Mouse (Mus musculus) MEL (cell line): ENCODE results near the gene Wfdc5. TPM values are rescaled to one million over a fixed set of nuclear protein-coding genes. Genes with fewer than 3 reads are reported as not detected.

ENCODE experiments used
- DNase-seq: peaks from one replicate; pipeline ENCODE4 v3.0.0; 2011; ENCODE audit warnings: low read depth, low spot score
- H3K27ac ChIP-seq: 2 replicates; pipeline ENCODE4 v1.5.1; 2012; ENCODE audit warnings: low read depth, mild to moderate bottlenecking, control low read depth, low read length, moderate library complexity; ENCODE audit not compliant: control insufficient read depth
- H3K27me3 ChIP-seq, 2 experiments: fragments of 150-350 bp in 1 of 2; sonication (generic) in 1 of 2; 2 replicates each; pipeline ENCODE4 v1.6.1; 2012; ENCODE audit warnings: low read length in 2 of 2, mild to moderate bottlenecking in 2 of 2, improper control_type of control experiment in 1 of 2, moderate library complexity in 1 of 2; ENCODE audit not compliant: insufficient read depth in 2 of 2, control insufficient read depth in 1 of 2
- H3K36me3 ChIP-seq, 2 experiments: 2 replicates each; pipeline ENCODE4 v1.6.1; 2012 to 2014; ENCODE audit warnings: low read length in 2 of 2, improper control_type of control experiment in 1 of 2, inconsistent platforms in 1 of 2, mild to moderate bottlenecking in 1 of 2; ENCODE audit not compliant: insufficient read depth in 2 of 2, control insufficient read depth in 1 of 2
- H3K4me1 ChIP-seq, 2 experiments: fragments of 150-350 bp in 1 of 2; sonication (generic) in 1 of 2; 2 replicates each; pipeline ENCODE4 v1.6.1; 2012; ENCODE audit warnings: low read length in 2 of 2, improper control_type of control experiment in 1 of 2, mild to moderate bottlenecking in 1 of 2; ENCODE audit not compliant: insufficient read depth in 2 of 2, control insufficient read depth in 1 of 2
- H3K4me3 ChIP-seq, 2 experiments: fragments of 150-350 bp in 1 of 2; sonication (generic) in 1 of 2; 2 replicates each; pipeline ENCODE4 v1.5.1; 2012; ENCODE audit warnings: low read depth in 2 of 2, low read length in 2 of 2, mild to moderate bottlenecking in 2 of 2, moderate library complexity in 2 of 2, control low read depth in 1 of 2, improper control_type of control experiment in 1 of 2; ENCODE audit not compliant: control insufficient read depth in 1 of 2, insufficient read depth in 1 of 2
- H3K79me2 ChIP-seq: 2 replicates; pipeline ENCODE4 v1.6.1; 2012; ENCODE audit warnings: mild to moderate bottlenecking, low read length, moderate library complexity; ENCODE audit not compliant: control insufficient read depth, poor library complexity, insufficient read depth
- H3K9ac ChIP-seq: 2 replicates; pipeline ENCODE4 v1.6.1; 2012; ENCODE audit warnings: low read depth, mild to moderate bottlenecking, control low read depth, low read length, moderate library complexity; ENCODE audit not compliant: control insufficient read depth, poor library complexity, severe bottlenecking
- H3K9me3 ChIP-seq: fragments of 150-350 bp; sonication (generic); replicated peaks from 2 replicates; pipeline ENCODE4 v1.6.1; 2012; ENCODE audit warnings: mild to moderate bottlenecking, low read length, improper control_type of control experiment, moderate library complexity; ENCODE audit not compliant: insufficient read depth
- BHLHE40 ChIP-seq: IDR thresholded peaks from 2 replicates; pipeline ENCODE4 v1.6.1; 2012; ENCODE audit warnings: low read depth, mild to moderate bottlenecking, inconsistent platforms, low read length, improper control_type of control experiment, borderline replicate concordance
- CHD1 ChIP-seq: IDR thresholded peaks from 2 replicates; pipeline ENCODE4 v1.6.1; 2012; ENCODE audit warnings: low read depth, mild to moderate bottlenecking, inconsistent platforms, low read length, improper control_type of control experiment
- CTCF ChIP-seq, 3 experiments: IDR thresholded peaks in 2 of 3; conservative IDR thresholded peaks in 1 of 3; 2 replicates each; pipeline ENCODE4 v1.5.1; 2011 to 2012; ENCODE audit warnings: low read length in 3 of 3, low read depth in 2 of 3, mild to moderate bottlenecking in 2 of 3, improper control_type of control experiment in 1 of 3, inconsistent platforms in 1 of 3, mixed read lengths in 1 of 3, moderate library complexity in 1 of 3; ENCODE audit not compliant: control insufficient read depth in 1 of 3, insufficient read depth in 1 of 3, poor library complexity in 1 of 3, severe bottlenecking in 1 of 3
- EP300 ChIP-seq, 2 experiments: IDR thresholded peaks; 2 replicates each; pipeline ENCODE4 v1.6.1; 2011; ENCODE audit warnings: improper control_type of control experiment in 2 of 2, low read length in 2 of 2, low read depth in 1 of 2, mild to moderate bottlenecking in 1 of 2
- ETS1 ChIP-seq: IDR thresholded peaks from 2 replicates; pipeline ENCODE4 v1.6.1; 2012; ENCODE audit warnings: low read depth, mild to moderate bottlenecking, inconsistent platforms, low read length, improper control_type of control experiment, moderate library complexity
- GABPA ChIP-seq: IDR thresholded peaks from 2 replicates; pipeline ENCODE4 v1.6.1; 2012; ENCODE audit warnings: low read depth, mild to moderate bottlenecking, inconsistent platforms, low read length, improper control_type of control experiment, moderate library complexity
- HCFC1 ChIP-seq: IDR thresholded peaks from 2 replicates; pipeline ENCODE4 v1.6.1; 2012; ENCODE audit warnings: low read depth, mild to moderate bottlenecking, inconsistent platforms, low read length, improper control_type of control experiment, moderate library complexity
- JUND ChIP-seq: IDR thresholded peaks from 2 replicates; pipeline ENCODE4 v1.6.1; 2011; ENCODE audit warnings: low read depth, mild to moderate bottlenecking, improper control_type of control experiment, low read length
- KAT2A ChIP-seq: conservative IDR thresholded peaks from 2 replicates; pipeline ENCODE4 v1.6.1; 2012; ENCODE audit warnings: low read depth, low read length, improper control_type of control experiment, inconsistent platforms
- MAFK ChIP-seq: IDR thresholded peaks from 2 replicates; pipeline ENCODE4 v1.6.1; 2011; ENCODE audit warnings: low read depth, mild to moderate bottlenecking, low read length, improper control_type of control experiment, borderline replicate concordance
- MAX ChIP-seq: IDR thresholded peaks from 2 replicates; pipeline ENCODE4 v1.6.1; 2011; ENCODE audit warnings: low read length, improper control_type of control experiment
- MAZ ChIP-seq: IDR thresholded peaks from 2 replicates; pipeline ENCODE4 v1.6.1; 2012; ENCODE audit warnings: low read depth, mild to moderate bottlenecking, inconsistent platforms, low read length, improper control_type of control experiment
- MXI1 ChIP-seq: IDR thresholded peaks from 2 replicates; pipeline ENCODE4 v1.6.1; 2011; ENCODE audit warnings: mild to moderate bottlenecking, low read depth, low read length, improper control_type of control experiment
- MYB ChIP-seq: IDR thresholded peaks from 2 replicates; pipeline ENCODE4 v1.6.1; 2011; ENCODE audit warnings: mild to moderate bottlenecking, low read depth, low read length, improper control_type of control experiment
- MYC ChIP-seq: IDR thresholded peaks from 2 replicates; pipeline ENCODE4 v1.6.1; 2011; ENCODE audit warnings: low read depth, mild to moderate bottlenecking, low read length, improper control_type of control experiment, moderate library complexity
- NELFE ChIP-seq: IDR thresholded peaks from 2 replicates; pipeline ENCODE4 v1.6.1; 2011; ENCODE audit warnings: low read depth, low read length, improper control_type of control experiment
- POLR2A ChIP-seq, 2 experiments: IDR thresholded peaks; 2 replicates each; pipeline ENCODE4 v1.6.1; 2011 to 2012; ENCODE audit warnings: low read length in 2 of 2, mild to moderate bottlenecking in 2 of 2, control low read depth in 1 of 2, improper control_type of control experiment in 1 of 2, low read depth in 1 of 2, moderate library complexity in 1 of 2; ENCODE audit not compliant: control insufficient read depth in 1 of 2, insufficient read depth in 1 of 2, poor library complexity in 1 of 2
- POLR2AphosphoS2 ChIP-seq: IDR thresholded peaks from 2 replicates; pipeline ENCODE4 v1.6.1; 2011; ENCODE audit warnings: low read length, improper control_type of control experiment
- POLR2AphosphoS5 ChIP-seq: IDR thresholded peaks from 2 replicates; pipeline ENCODE4 v1.6.1; 2012; ENCODE audit warnings: low read depth, borderline replicate concordance, mild to moderate bottlenecking, inconsistent platforms, low read length, moderate library complexity, mixed read lengths
- RAD21 ChIP-seq: IDR thresholded peaks from 2 replicates; pipeline ENCODE4 v1.6.1; 2011; ENCODE audit warnings: mild to moderate bottlenecking, low read depth, low read length, improper control_type of control experiment
- RCOR1 ChIP-seq: IDR thresholded peaks from 2 replicates; pipeline ENCODE4 v1.6.1; 2012; ENCODE audit warnings: low read depth, mild to moderate bottlenecking, inconsistent platforms, low read length, improper control_type of control experiment
- SIN3A ChIP-seq: IDR thresholded peaks from 2 replicates; pipeline ENCODE4 v1.6.1; 2012; ENCODE audit warnings: low read length, improper control_type of control experiment, inconsistent platforms
- SMC3 ChIP-seq: IDR thresholded peaks from 2 replicates; pipeline ENCODE4 v1.6.1; 2011; ENCODE audit warnings: low read depth, low read length, improper control_type of control experiment
- TBP ChIP-seq: IDR thresholded peaks from 2 replicates; pipeline ENCODE4 v1.8.0; 2011; ENCODE audit warnings: low read depth, low read length, improper control_type of control experiment
- TCF12 ChIP-seq: IDR thresholded peaks from 2 replicates; pipeline ENCODE4 v1.6.1; 2014; ENCODE audit warnings: low read depth, mild to moderate bottlenecking, inconsistent platforms, low read length, improper control_type of control experiment, moderate library complexity
- USF1 ChIP-seq: IDR thresholded peaks from 2 replicates; pipeline ENCODE4 v1.6.1; 2014; ENCODE audit warnings: low read depth, mild to moderate bottlenecking, inconsistent platforms, low read length, improper control_type of control experiment, moderate library complexity
- ZKSCAN1 ChIP-seq: IDR thresholded peaks from 2 replicates; pipeline ENCODE4 v1.6.1; 2012; ENCODE audit warnings: low read depth, mild to moderate bottlenecking, inconsistent platforms, low read length, improper control_type of control experiment, moderate library complexity
- ZMIZ1 ChIP-seq: IDR thresholded peaks from 2 replicates; pipeline ENCODE4 v1.6.1; 2012; ENCODE audit warnings: low read depth, mild to moderate bottlenecking, inconsistent platforms, low read length, improper control_type of control experiment, moderate library complexity
- ZNF384 ChIP-seq: IDR thresholded peaks from 2 replicates; pipeline ENCODE4 v1.6.1; 2012; ENCODE audit warnings: low read depth, mild to moderate bottlenecking, inconsistent platforms, low read length, improper control_type of control experiment
- polyA plus RNA-seq, 2 experiments: library from polyadenylated mRNA; stranded (reverse) in 1 of 2; unstranded in 1 of 2; fragments of >175 nt in 1 of 2; fragments of >200 nt in 1 of 2; gene quantifications; 2 replicates each; pipeline versions ENCODE4 v1.2.1 to v1.2.4; 2012; ENCODE audit warnings: low replicate concordance in 2 of 2, low read depth in 1 of 2; ENCODE audit not compliant: insufficient read length in 2 of 2, insufficient read depth in 1 of 2, missing spikeins in 1 of 2
- total RNA-seq: library from RNA; depleted of rRNA; stranded (reverse); fragments of 300-350 nt; gene quantifications from 2 replicates; pipeline ENCODE4 v1.2.3, GENCODE M21; 2012

The Wfdc5 gene
- total and polyA plus RNA-seq, 3 experiments: not detected

GRCm38 (mm10) chr2:164174649-164175395, 7.7 kb downstream of the Wfdc5 start:
- Histone ChIP-seq H3K36me3 (peaks cover 0 to 13% of the 10 kb centered on the region in 2 experiments; a peak in 2 of 4 replicates), H3K79me2 (no peaks in the 10 kb centered on the region), H3K9ac (no peak overlapping the region)
- no peak for TF ChIP-seq KAT2A
- TF ChIP-seq CHD1: no peak
- TF ChIP-seq MXI1: no peak
- no peak for TF ChIP-seq USF1
- TF ChIP-seq RCOR1: no peak
- no peak for TF ChIP-seq BHLHE40
- TF ChIP-seq JUND: no peak
- no peak for TF ChIP-seq POLR2AphosphoS5
- no peak for TF ChIP-seq POLR2A (IDR thresholded peaks at IDR 0.05; ENCODE audit: control insufficient read depth in 1 of 2, insufficient read depth in 1 of 2, low read depth in 1 of 2, low read length in 2 of 2, poor library complexity in 1 of 2)
- TF ChIP-seq CTCF (IDR thresholded peaks at IDR 0.05 in 2 of 3, conservative IDR thresholded peaks at IDR 0.05 in 1 of 3; ENCODE audit: control insufficient read depth in 1 of 3, insufficient read depth in 1 of 3, low read depth in 2 of 3, low read length in 3 of 3, poor library complexity in 1 of 3, severe bottlenecking in 1 of 3): no peak
- TF ChIP-seq, all 39 proteins: peak for 0
- H3K27me3 ChIP-seq: no peaks in the 10 kb centered on the region; a peak in 1 of 4 replicates
- peaks cover 11 to 17% of the 10 kb centered on the region in 2 experiments for H3K4me1 ChIP-seq
- no peak overlapping the region for H3K27ac ChIP-seq
- no peak overlapping the region for H3K4me3 ChIP-seq
- DNase-seq: no peak
- no peaks in the 10 kb centered on the region for H3K9me3 ChIP-seq

- Histone ChIP-seq H3K9me3 (no peaks in the 10 kb centered on the region), H3K36me3 (peaks cover 0 to 13% of the 10 kb centered on the region in 2 experiments; a peak in 2 of 4 replicates), H3K27ac (peak overlapping the region; percentile 43; the same call in 1 of the 2 replicates), H3K27me3 (no peaks in the 10 kb centered on the region; a peak in 1 of 4 replicates), H3K4me1 (peaks cover 11 to 17% of the 10 kb centered on the region in 2 experiments), H3K9ac (no peak overlapping the region), H3K4me3 (no peak overlapping the region), H3K79me2 (no peaks in the 10 kb centered on the region)
- DNase-seq: peak; percentile 73
- TF ChIP-seq RCOR1: 0 out of 2 replicates have a peak, but pooled peaks have one; percentile 11
- TF ChIP-seq CHD1: no peak
- TF ChIP-seq EP300 (IDR thresholded peaks at IDR 0.05; ENCODE audit: low read depth in 1 of 2, low read length in 2 of 2): peak; percentile 45 to 47; a peak in 3 of 4 replicates
- no peak for TF ChIP-seq TBP
- no peak for TF ChIP-seq ZKSCAN1
- no peak for TF ChIP-seq ZNF384
- peak; percentile 90 for TF ChIP-seq MYC
- TF ChIP-seq MAX: peak; percentile 85
- TF ChIP-seq TCF12: 0 out of 2 replicates have a peak, but pooled peaks have one; percentile 11
- no peak for TF ChIP-seq CTCF (IDR thresholded peaks at IDR 0.05 in 2 of 3, conservative IDR thresholded peaks at IDR 0.05 in 1 of 3; ENCODE audit: control insufficient read depth in 1 of 3, insufficient read depth in 1 of 3, low read depth in 2 of 3, low read length in 3 of 3, poor library complexity in 1 of 3, severe bottlenecking in 1 of 3)
- no peak for TF ChIP-seq ZMIZ1
- TF ChIP-seq POLR2AphosphoS2: no peak
- no peak for TF ChIP-seq MAFK
- TF ChIP-seq USF1: no peak; the same call in 1 of the 2 replicates
- no peak for TF ChIP-seq POLR2AphosphoS5
- TF ChIP-seq MAZ: no peak
- TF ChIP-seq HCFC1: 0 out of 2 replicates have a peak, but pooled peaks have one; percentile 26
- peak; percentile 29; the same call in 1 of the 2 replicates for TF ChIP-seq NELFE
- TF ChIP-seq MYB: no peak
- TF ChIP-seq SIN3A: peak; percentile 56
- peak; percentile 72 for TF ChIP-seq MXI1
- TF ChIP-seq BHLHE40: no peak
- peak; percentile 48; the same call in 1 of the 2 replicates for TF ChIP-seq ETS1
- no peak for TF ChIP-seq GABPA
- TF ChIP-seq RAD21: no peak
- TF ChIP-seq SMC3: no peak
Observed at GRCm38 (mm10) chr2:164173394-164173793, 9.1 kb downstream of the Wfdc5 start.
